Mouse (Mus musculus) MEL (cell line): ENCODE results near the gene Ppp1r8. TPM values are rescaled to one million over a fixed set of nuclear protein-coding genes. Genes with fewer than 3 reads are reported as not detected.

Experiments used
- BHLHE40 ChIP-seq: IDR thresholded peaks from 2 replicates; pipeline ENCODE4 v1.6.1; 2012; ENCODE audit warnings: low read depth, mild to moderate bottlenecking, inconsistent platforms, low read length, improper control_type of control experiment, borderline replicate concordance
- CHD1 ChIP-seq: IDR thresholded peaks from 2 replicates; pipeline ENCODE4 v1.6.1; 2012; ENCODE audit warnings: low read depth, mild to moderate bottlenecking, inconsistent platforms, low read length, improper control_type of control experiment
- CHD2 ChIP-seq: IDR thresholded peaks from 2 replicates; pipeline ENCODE4 v1.6.1; 2011; ENCODE audit warnings: low read length, improper control_type of control experiment
- E2F4 ChIP-seq: IDR thresholded peaks from 2 replicates; pipeline ENCODE4 v1.6.1; 2011; ENCODE audit warnings: low read depth, low read length, improper control_type of control experiment, borderline replicate concordance
- EP300 ChIP-seq, 2 experiments: IDR thresholded peaks; 2 replicates each; pipeline ENCODE4 v1.6.1; 2011; ENCODE audit warnings: improper control_type of control experiment in 2 of 2, low read length in 2 of 2, low read depth in 1 of 2, mild to moderate bottlenecking in 1 of 2
- ETS1 ChIP-seq: IDR thresholded peaks from 2 replicates; pipeline ENCODE4 v1.6.1; 2012; ENCODE audit warnings: low read depth, mild to moderate bottlenecking, inconsistent platforms, low read length, improper control_type of control experiment, moderate library complexity
- GABPA ChIP-seq: IDR thresholded peaks from 2 replicates; pipeline ENCODE4 v1.6.1; 2012; ENCODE audit warnings: low read depth, mild to moderate bottlenecking, inconsistent platforms, low read length, improper control_type of control experiment, moderate library complexity
- GATA1 ChIP-seq: IDR thresholded peaks from 2 replicates; pipeline ENCODE4 v1.6.1; 2011; ENCODE audit warnings: low read depth, low read length, improper control_type of control experiment
- HCFC1 ChIP-seq: IDR thresholded peaks from 2 replicates; pipeline ENCODE4 v1.6.1; 2012; ENCODE audit warnings: low read depth, mild to moderate bottlenecking, inconsistent platforms, low read length, improper control_type of control experiment, moderate library complexity
- JUND ChIP-seq: IDR thresholded peaks from 2 replicates; pipeline ENCODE4 v1.6.1; 2011; ENCODE audit warnings: low read depth, mild to moderate bottlenecking, improper control_type of control experiment, low read length
- MAX ChIP-seq: IDR thresholded peaks from 2 replicates; pipeline ENCODE4 v1.6.1; 2011; ENCODE audit warnings: low read length, improper control_type of control experiment
- MXI1 ChIP-seq: IDR thresholded peaks from 2 replicates; pipeline ENCODE4 v1.6.1; 2011; ENCODE audit warnings: mild to moderate bottlenecking, low read depth, low read length, improper control_type of control experiment
- MYC ChIP-seq: IDR thresholded peaks from 2 replicates; pipeline ENCODE4 v1.6.1; 2011; ENCODE audit warnings: low read depth, mild to moderate bottlenecking, low read length, improper control_type of control experiment, moderate library complexity
- NELFE ChIP-seq: IDR thresholded peaks from 2 replicates; pipeline ENCODE4 v1.6.1; 2011; ENCODE audit warnings: low read depth, low read length, improper control_type of control experiment
- POLR2AphosphoS2 ChIP-seq: IDR thresholded peaks from 2 replicates; pipeline ENCODE4 v1.6.1; 2011; ENCODE audit warnings: low read length, improper control_type of control experiment
- POLR2AphosphoS5 ChIP-seq: IDR thresholded peaks from 2 replicates; pipeline ENCODE4 v1.6.1; 2012; ENCODE audit warnings: low read depth, borderline replicate concordance, mild to moderate bottlenecking, inconsistent platforms, low read length, moderate library complexity, mixed read lengths
- RAD21 ChIP-seq: IDR thresholded peaks from 2 replicates; pipeline ENCODE4 v1.6.1; 2011; ENCODE audit warnings: mild to moderate bottlenecking, low read depth, low read length, improper control_type of control experiment
- RCOR1 ChIP-seq: IDR thresholded peaks from 2 replicates; pipeline ENCODE4 v1.6.1; 2012; ENCODE audit warnings: low read depth, mild to moderate bottlenecking, inconsistent platforms, low read length, improper control_type of control experiment
- SIN3A ChIP-seq: IDR thresholded peaks from 2 replicates; pipeline ENCODE4 v1.6.1; 2012; ENCODE audit warnings: low read length, improper control_type of control experiment, inconsistent platforms
- SMC3 ChIP-seq: IDR thresholded peaks from 2 replicates; pipeline ENCODE4 v1.6.1; 2011; ENCODE audit warnings: low read depth, low read length, improper control_type of control experiment
- TAL1 ChIP-seq: IDR thresholded peaks from 2 replicates; pipeline ENCODE4 v1.6.1; 2012; ENCODE audit warnings: mild to moderate bottlenecking, inconsistent platforms, low read length, moderate library complexity, mixed read lengths
- TCF12 ChIP-seq: IDR thresholded peaks from 2 replicates; pipeline ENCODE4 v1.6.1; 2014; ENCODE audit warnings: low read depth, mild to moderate bottlenecking, inconsistent platforms, low read length, improper control_type of control experiment, moderate library complexity
- UBTF ChIP-seq: IDR thresholded peaks from 2 replicates; pipeline ENCODE4 v1.6.1; 2012; ENCODE audit warnings: low read depth, mild to moderate bottlenecking, inconsistent platforms, low read length, improper control_type of control experiment, moderate library complexity, borderline replicate concordance; ENCODE audit not compliant: insufficient read depth
- USF1 ChIP-seq: IDR thresholded peaks from 2 replicates; pipeline ENCODE4 v1.6.1; 2014; ENCODE audit warnings: low read depth, mild to moderate bottlenecking, inconsistent platforms, low read length, improper control_type of control experiment, moderate library complexity
- ZC3H11A ChIP-seq: IDR thresholded peaks from 2 replicates; pipeline ENCODE4 v1.6.1; 2012; ENCODE audit warnings: low read depth, mild to moderate bottlenecking, inconsistent platforms, low read length, improper control_type of control experiment
- ZMIZ1 ChIP-seq: IDR thresholded peaks from 2 replicates; pipeline ENCODE4 v1.6.1; 2012; ENCODE audit warnings: low read depth, mild to moderate bottlenecking, inconsistent platforms, low read length, improper control_type of control experiment, moderate library complexity
- ZNF384 ChIP-seq: IDR thresholded peaks from 2 replicates; pipeline ENCODE4 v1.6.1; 2012; ENCODE audit warnings: low read depth, mild to moderate bottlenecking, inconsistent platforms, low read length, improper control_type of control experiment
- polyA plus RNA-seq, 2 experiments: library from polyadenylated mRNA; stranded (reverse) in 1 of 2; unstranded in 1 of 2; fragments of >175 nt in 1 of 2; fragments of >200 nt in 1 of 2; gene quantifications; 2 replicates each; pipeline versions ENCODE4 v1.2.1 to v1.2.4; 2012; ENCODE audit warnings: low replicate concordance in 2 of 2, low read depth in 1 of 2; ENCODE audit not compliant: insufficient read length in 2 of 2, insufficient read depth in 1 of 2, missing spikeins in 1 of 2
- total RNA-seq: library from RNA; depleted of rRNA; stranded (reverse); fragments of 300-350 nt; gene quantifications from 2 replicates; pipeline ENCODE4 v1.2.3, GENCODE M21; 2012

Gene Ppp1r8
- total and polyA plus RNA-seq, 3 experiments: 83.6 to 103 TPM; not detected in 1

- no peak for TF ChIP-seq JUND
- TF ChIP-seq ETS1: no peak
- TF ChIP-seq POLR2AphosphoS5: no peak
- TF ChIP-seq USF1: no peak
- TF ChIP-seq UBTF: no peak
- TF ChIP-seq MAX: no peak
- peak; percentile 64 for TF ChIP-seq SIN3A
- no peak for TF ChIP-seq E2F4
- TF ChIP-seq MXI1: no peak
- TF ChIP-seq ZMIZ1: no peak
- TF ChIP-seq GATA1: 0 out of 2 replicates have a peak, but pooled peaks have one; percentile 7
- TF ChIP-seq POLR2AphosphoS2: no peak
- peak; percentile 40 for TF ChIP-seq HCFC1
- peak; percentile 26; the same call in 1 of the 2 replicates for TF ChIP-seq RCOR1
- no peak for TF ChIP-seq BHLHE40
- TF ChIP-seq CHD1: no peak
- no peak for TF ChIP-seq CHD2
- TF ChIP-seq ZNF384: peak; percentile 80
- no peak for TF ChIP-seq NELFE
- peak; percentile 93 for TF ChIP-seq SMC3
- 0 out of 4 replicates have a peak, but pooled peaks of 1 of the 2 experiments have one; percentile 13 for TF ChIP-seq EP300 (IDR thresholded peaks at IDR 0.05; ENCODE audit: low read depth in 1 of 2, low read length in 2 of 2)
- peak; percentile 96 for TF ChIP-seq ZC3H11A
- TF ChIP-seq TAL1: no peak
- TF ChIP-seq GABPA: no peak
- TF ChIP-seq TCF12: peak; percentile 25; the same call in 1 of the 2 replicates
- peak; percentile 96 for TF ChIP-seq RAD21
- TF ChIP-seq MYC: peak; percentile 66; the same call in 1 of the 2 replicates
- TF ChIP-seq, all 39 proteins: peak for 14
These were observed 19.2 kb downstream of the Ppp1r8 start (continued) for GRCm38 (mm10) chr4:132823614-132824366.
